Mouse (Mus musculus) olfactory bulb, adult 2 months (tissue): ENCODE results near the gene Lrba.

Experiments
- CTCF ChIP-seq: fragments of 200-500 bp; IDR thresholded peaks from 2 replicates; pipeline ENCODE4 v1.5.1; 2012; ENCODE audit warnings: low read depth, mild to moderate bottlenecking, low read length, moderate library complexity; ENCODE audit not compliant: insufficient read depth
- POLR2A ChIP-seq: fragments of 200-500 bp; IDR thresholded peaks from 2 replicates; pipeline ENCODE4 v1.6.1; 2012; ENCODE audit warnings: mild to moderate bottlenecking, low read depth, low read length, moderate library complexity; ENCODE audit not compliant: insufficient read depth

DNA sequence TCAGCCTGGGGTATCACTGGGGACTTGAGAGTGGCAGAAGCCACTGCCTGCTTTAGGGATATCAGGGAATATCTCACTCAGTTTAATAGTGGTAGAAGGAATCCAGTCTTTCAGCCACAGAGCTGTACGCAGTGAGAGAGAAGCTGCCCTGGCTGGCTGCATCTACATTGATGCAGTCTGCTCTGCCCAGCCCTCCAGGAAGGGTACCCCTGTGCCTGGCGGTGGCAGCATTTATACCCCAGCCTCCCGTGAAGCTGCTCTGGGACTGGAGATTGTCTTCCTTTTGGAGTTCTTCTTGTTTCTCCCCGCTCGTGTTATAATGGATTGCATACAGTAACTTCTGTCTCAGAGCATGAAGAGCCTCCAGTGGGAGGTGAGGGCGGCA lies 551.0 kb downstream of the Lrba start:
- TF ChIP-seq POLR2A (no peak), CTCF (no peak)
